Mouse (Mus musculus): ENCODE results near the gene Ninj2. TPM values are rescaled to one million over a fixed set of nuclear protein-coding genes. Genes with fewer than 3 reads are reported as not detected.

Ninj2 gene
- total and polyA plus RNA-seq, 2 experiments from 2014 or later: 27.4 TPM; not detected in 1

GRCm38 (mm10) chr6:120219281-120219680 lies 126.1 kb downstream of the Ninj2 start:
- no peaks in the 10 kb centered on the region for H3K27me3 ChIP-seq (ENCODE audit: control insufficient read depth, insufficient read depth, low read length)
- TF ChIP-seq CTCF (IDR thresholded peaks at IDR 0.05; ENCODE audit: low read depth) (no peak), EP300 (IDR thresholded peaks at IDR 0.05; ENCODE audit: low read depth) (no peak)
- 65% methylated on average over 2 of the region's 2 CpGs for WGBS
- no peak for ATAC-seq (ENCODE audit: insufficient read depth, low read depth)
- no peak overlapping the region for H3K9ac ChIP-seq (replicated peaks; ENCODE audit: low read depth, low read length)
- DNase-seq (ENCODE audit: low spot score): no peak
- H3K9me3 ChIP-seq (replicated peaks; ENCODE audit: control insufficient read depth, low read length): no peaks in the 10 kb centered on the region
- no peak overlapping the region for H3K27ac ChIP-seq (ENCODE audit: low read depth)
- H3K36me3 ChIP-seq (replicated peaks; ENCODE audit: control insufficient read depth, insufficient read depth, low read length): no peaks in the 10 kb centered on the region
- no peak overlapping the region for H3K4me3 ChIP-seq (ENCODE audit: low read depth, low read length)
- H3K4me2 ChIP-seq (ENCODE audit: low read depth, low read length): no peak overlapping the region
- no peaks in the 10 kb centered on the region for H3K4me1 ChIP-seq (ENCODE audit: control insufficient read depth, insufficient read depth)

DNA sequence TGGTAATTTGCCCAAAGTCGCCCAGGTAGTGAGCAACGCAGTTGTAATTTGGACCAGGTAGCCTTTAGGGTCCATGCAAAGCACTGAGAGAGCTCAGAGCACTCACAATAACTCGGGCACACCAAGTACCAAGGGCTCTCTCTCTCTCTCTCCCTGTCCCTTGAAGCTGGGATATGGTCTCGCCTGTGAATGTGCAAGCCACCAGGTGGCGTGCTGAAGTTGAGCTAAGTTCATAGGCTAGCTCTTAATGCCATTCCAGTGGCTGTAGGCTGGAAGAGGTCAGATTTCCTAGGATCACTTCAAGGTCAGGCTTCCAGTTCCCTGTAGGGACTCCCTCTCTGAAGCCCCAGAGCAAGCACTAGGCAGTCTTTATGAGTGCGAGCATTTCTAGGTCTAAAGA lies 129.5 kb downstream of the Ninj2 start:
- ATAC-seq (ENCODE audit: insufficient read depth, low read depth) (peak; percentile 62; the same call in 1 of the 2 replicates), DNase-seq (ENCODE audit: low spot score) (peak; percentile 80)
- Histone ChIP-seq H3K27me3 (ENCODE audit: control insufficient read depth, insufficient read depth, low read length) (no peaks in the 10 kb centered on the region), H3K36me3 (replicated peaks; ENCODE audit: control insufficient read depth, insufficient read depth, low read length) (no peaks in the 10 kb centered on the region), H3K27ac (ENCODE audit: low read depth) (no peak overlapping the region), H3K4me2 (ENCODE audit: low read depth, low read length) (no peak overlapping the region), H3K9ac (replicated peaks; ENCODE audit: low read depth, low read length) (no peak overlapping the region), H3K9me3 (replicated peaks; ENCODE audit: control insufficient read depth, low read length) (no peaks in the 10 kb centered on the region), H3K4me1 (ENCODE audit: control insufficient read depth, insufficient read depth) (no peaks in the 10 kb centered on the region), H3K4me3 (ENCODE audit: low read depth, low read length) (no peak overlapping the region)
- 26% methylated on average over 6 of the region's 6 CpGs for WGBS
- peak; percentile 81 for TF ChIP-seq CTCF (IDR thresholded peaks at IDR 0.05; ENCODE audit: low read depth)
- TF ChIP-seq EP300 (IDR thresholded peaks at IDR 0.05; ENCODE audit: low read depth): no peak

GRCm38 (mm10) chr6:120225355-120225754 lies 132.2 kb downstream of the Ninj2 start:
- H3K27me3 ChIP-seq (ENCODE audit: control insufficient read depth, insufficient read depth, low read length): no peaks in the 10 kb centered on the region
- H3K9ac ChIP-seq (replicated peaks; ENCODE audit: low read depth, low read length): no peak overlapping the region
- H3K27ac ChIP-seq (ENCODE audit: low read depth): no peak overlapping the region
- DNase-seq (ENCODE audit: low spot score) (no peak), ATAC-seq (ENCODE audit: insufficient read depth, low read depth) (no peak)
- no peak overlapping the region for H3K4me3 ChIP-seq (ENCODE audit: low read depth, low read length)
- TF ChIP-seq CTCF (IDR thresholded peaks at IDR 0.05; ENCODE audit: low read depth) (no peak), EP300 (IDR thresholded peaks at IDR 0.05; ENCODE audit: low read depth) (no peak)
- no peaks in the 10 kb centered on the region for H3K36me3 ChIP-seq (replicated peaks; ENCODE audit: control insufficient read depth, insufficient read depth, low read length)
- no peaks in the 10 kb centered on the region for H3K4me1 ChIP-seq (ENCODE audit: control insufficient read depth, insufficient read depth)
- 47% methylated on average over 6 of the region's 6 CpGs for WGBS
- H3K4me2 ChIP-seq (ENCODE audit: low read depth, low read length): no peak overlapping the region
- H3K9me3 ChIP-seq (replicated peaks; ENCODE audit: control insufficient read depth, low read length): no peaks in the 10 kb centered on the region

DNA sequence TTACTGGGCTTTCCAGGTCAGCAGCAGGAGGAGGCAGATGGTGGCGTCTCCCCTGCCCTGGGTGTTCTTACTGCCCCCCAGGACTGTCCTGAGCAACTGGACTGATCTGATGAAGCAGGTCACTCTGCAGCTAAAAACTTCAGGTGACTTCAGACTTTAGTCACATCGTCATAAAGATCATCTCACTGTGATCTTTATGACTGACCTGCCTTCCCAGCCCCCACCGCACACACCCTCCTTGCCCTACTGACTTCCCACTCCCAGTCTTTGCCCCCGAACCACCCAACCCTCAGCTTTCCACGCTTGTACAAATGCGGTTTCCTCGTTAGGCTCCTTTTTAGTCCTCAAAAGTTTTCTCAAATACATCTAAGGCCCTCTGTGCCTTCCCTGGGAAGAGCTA lies 133.9 kb downstream of the Ninj2 start:
- Histone ChIP-seq H3K4me2 (ENCODE audit: low read depth, low read length) (no peak overlapping the region), H3K4me1 (ENCODE audit: control insufficient read depth, insufficient read depth) (no peaks in the 10 kb centered on the region), H3K9ac (replicated peaks; ENCODE audit: low read depth, low read length) (no peak overlapping the region), H3K27ac (ENCODE audit: low read depth) (no peak overlapping the region), H3K4me3 (ENCODE audit: low read depth, low read length) (no peak overlapping the region), H3K27me3 (ENCODE audit: control insufficient read depth, insufficient read depth, low read length) (no peaks in the 10 kb centered on the region), H3K36me3 (replicated peaks; ENCODE audit: control insufficient read depth, insufficient read depth, low read length) (no peaks in the 10 kb centered on the region), H3K9me3 (replicated peaks; ENCODE audit: control insufficient read depth, low read length) (no peaks in the 10 kb centered on the region)
- WGBS: 88% methylated on average over 7 of the region's 7 CpGs
- DNase-seq (ENCODE audit: low spot score) (no peak), ATAC-seq (ENCODE audit: insufficient read depth, low read depth) (no peak)
- TF ChIP-seq EP300 (IDR thresholded peaks at IDR 0.05; ENCODE audit: low read depth): no peak
- TF ChIP-seq CTCF (IDR thresholded peaks at IDR 0.05; ENCODE audit: low read depth): no peak

DNA sequence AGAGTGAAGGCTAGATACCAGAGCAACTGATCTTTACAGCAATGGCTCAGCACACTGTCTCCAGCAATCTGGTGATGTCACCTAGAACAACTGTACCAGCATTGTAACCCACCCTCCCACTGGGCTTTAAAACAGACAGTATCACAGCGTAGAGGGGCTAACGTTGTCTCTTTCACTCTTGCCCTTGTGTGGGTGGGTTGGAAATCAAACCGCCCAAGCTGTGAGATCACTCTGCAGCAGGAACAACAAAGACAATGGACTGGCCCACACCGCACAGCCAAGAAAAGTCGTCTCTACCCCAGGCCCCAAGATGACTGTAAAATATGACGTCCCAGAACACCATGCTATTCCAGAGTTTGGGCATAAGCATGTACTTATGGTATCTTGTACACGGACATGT lies 136.7 kb downstream of the Ninj2 start:
- H3K9ac ChIP-seq (replicated peaks; ENCODE audit: low read depth, low read length): no peak overlapping the region
- DNase-seq (ENCODE audit: low spot score) (no peak), ATAC-seq (ENCODE audit: insufficient read depth, low read depth) (no peak)
- H3K36me3 ChIP-seq (replicated peaks; ENCODE audit: control insufficient read depth, insufficient read depth, low read length): no peaks in the 10 kb centered on the region
- no peak overlapping the region for H3K27ac ChIP-seq (ENCODE audit: low read depth)
- H3K4me3 ChIP-seq (ENCODE audit: low read depth, low read length): no peak overlapping the region
- WGBS: 74% methylated on average over 7 of the region's 7 CpGs
- TF ChIP-seq CTCF (IDR thresholded peaks at IDR 0.05; ENCODE audit: low read depth) (no peak), EP300 (IDR thresholded peaks at IDR 0.05; ENCODE audit: low read depth) (no peak)
- H3K27me3 ChIP-seq (ENCODE audit: control insufficient read depth, insufficient read depth, low read length): no peaks in the 10 kb centered on the region
- no peaks in the 10 kb centered on the region for H3K4me1 ChIP-seq (ENCODE audit: control insufficient read depth, insufficient read depth)
- H3K4me2 ChIP-seq (ENCODE audit: low read depth, low read length): no peak overlapping the region
- H3K9me3 ChIP-seq (replicated peaks; ENCODE audit: control insufficient read depth, low read length): no peaks in the 10 kb centered on the region

GRCm38 (mm10) chr6:120230441-120230840 lies 137.3 kb downstream of the Ninj2 start:
- 53% methylated on average over 1 of the region's 1 CpGs for WGBS
- TF ChIP-seq EP300 (IDR thresholded peaks at IDR 0.05; ENCODE audit: low read depth): no peak
- TF ChIP-seq CTCF (IDR thresholded peaks at IDR 0.05; ENCODE audit: low read depth): no peak
- no peak overlapping the region for H3K9ac ChIP-seq (replicated peaks; ENCODE audit: low read depth, low read length)
- H3K4me1 ChIP-seq (ENCODE audit: control insufficient read depth, insufficient read depth): no peaks in the 10 kb centered on the region
- DNase-seq (ENCODE audit: low spot score) (no peak), ATAC-seq (ENCODE audit: insufficient read depth, low read depth) (no peak)
- H3K27me3 ChIP-seq (ENCODE audit: control insufficient read depth, insufficient read depth, low read length): no peaks in the 10 kb centered on the region
- no peaks in the 10 kb centered on the region for H3K9me3 ChIP-seq (replicated peaks; ENCODE audit: control insufficient read depth, low read length)
- no peaks in the 10 kb centered on the region for H3K36me3 ChIP-seq (replicated peaks; ENCODE audit: control insufficient read depth, insufficient read depth, low read length)
- H3K27ac ChIP-seq (ENCODE audit: low read depth): no peak overlapping the region
- no peak overlapping the region for H3K4me2 ChIP-seq (ENCODE audit: low read depth, low read length)
- no peak overlapping the region for H3K4me3 ChIP-seq (ENCODE audit: low read depth, low read length)

All from heart, postnatal 0 days (tissue).